In the genomic region with DNA sequence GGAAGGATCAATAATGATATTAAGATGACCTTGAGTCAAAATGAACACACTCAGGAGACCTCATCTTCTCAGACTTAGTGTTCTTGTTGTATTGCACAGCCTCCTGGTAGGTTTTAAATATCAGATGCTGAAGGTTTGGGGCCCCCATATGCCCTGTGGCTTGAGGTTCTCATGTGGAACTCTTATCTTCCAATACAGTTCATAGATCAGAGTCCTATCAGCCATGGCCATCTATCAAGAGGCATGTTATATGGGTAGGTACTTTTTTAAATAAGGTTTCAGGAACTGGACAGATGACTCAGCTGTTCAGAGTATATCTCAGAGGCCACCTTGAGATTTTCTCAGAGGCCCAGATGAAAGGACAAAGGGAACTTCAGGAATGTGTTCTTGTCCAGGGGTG, we compare ENCODE assay signal across 30 mouse cellular contexts.
"Had no signal": no experiment of that assay in that cellular context is flagged by ENCODE, and none has a peak within 500 bp of the region (broad histone marks: within the 10 kb centered on the region; RNA-seq: fewer than 3 reads in every experiment).

No protein-coding gene starts in this region.

- ATAC-seq: liver, embryonic 12.5 days; liver, postnatal 0 days; lung, postnatal 0 days; midbrain, embryonic 13.5 days; midbrain, embryonic 15.5 days; midbrain, embryonic 16.5 days had no signal

- H3K9me3 ChIP-seq: limb, embryonic 10.5 days; limb, embryonic 12.5 days; limb, embryonic 13.5 days; limb, embryonic 15.5 days; liver, embryonic 12.5 days; liver, embryonic 13.5 days; liver, embryonic 15.5 days; lung, embryonic 15.5 days; megakaryocyte, embryonic 14.5 days; midbrain, embryonic 10.5 days; midbrain, embryonic 12.5 days; midbrain, embryonic 13.5 days; midbrain, embryonic 15.5 days; neural tube, embryonic 12.5 days had no signal

- H3K27me3 ChIP-seq: limb, embryonic 12.5 days; limb, embryonic 13.5 days; limb, embryonic 15.5 days; liver, embryonic 12.5 days; liver, embryonic 13.5 days; liver, embryonic 15.5 days; lung, embryonic 15.5 days; megakaryocyte, embryonic 14.5 days; midbrain, embryonic 12.5 days; midbrain, embryonic 13.5 days; midbrain, embryonic 15.5 days; neural tube, embryonic 12.5 days had no signal

- H3K4me3 ChIP-seq: limb, embryonic 10.5 days; limb, embryonic 12.5 days; limb, embryonic 13.5 days; limb, embryonic 15.5 days; liver, embryonic 12.5 days; liver, embryonic 13.5 days; liver, embryonic 15.5 days; lung, embryonic 15.5 days; megakaryocyte, embryonic 14.5 days; midbrain, embryonic 10.5 days; midbrain, embryonic 12.5 days; midbrain, embryonic 13.5 days; midbrain, embryonic 15.5 days; myocyte; neural tube, embryonic 12.5 days had no signal

- DNase-seq: left cerebral cortex, postnatal 4 days; liver; liver, embryonic 13.5 days; liver, postnatal 0 days; lung, adult 18-20 months; lung, adult 2 months; lung, embryonic 14.5 days; lung, postnatal 10 days; lung, postnatal 14 days; lung, postnatal 36 days; lung, postnatal 4 days; midbrain, embryonic 14.5 days had no signal

- H3K4me1 ChIP-seq: limb, embryonic 10.5 days; limb, embryonic 12.5 days; limb, embryonic 13.5 days; limb, embryonic 15.5 days; liver, embryonic 12.5 days; liver, embryonic 13.5 days; liver, embryonic 15.5 days; lung, embryonic 15.5 days; megakaryocyte, embryonic 14.5 days; midbrain, embryonic 10.5 days; midbrain, embryonic 12.5 days; midbrain, embryonic 13.5 days; midbrain, embryonic 15.5 days; neural tube, embryonic 12.5 days had no signal

- H3K27ac ChIP-seq: limb, embryonic 10.5 days; limb, embryonic 12.5 days; limb, embryonic 13.5 days; limb, embryonic 15.5 days; liver, embryonic 12.5 days; liver, embryonic 13.5 days; liver, embryonic 14.5 days; liver, embryonic 15.5 days; lung, embryonic 15.5 days; macrophage; midbrain, embryonic 10.5 days; midbrain, embryonic 12.5 days; midbrain, embryonic 13.5 days; midbrain, embryonic 15.5 days; neural tube, embryonic 12.5 days had no signal

- H3K36me3 ChIP-seq: limb, embryonic 10.5 days; limb, embryonic 12.5 days; limb, embryonic 13.5 days; limb, embryonic 15.5 days; liver, embryonic 12.5 days; liver, embryonic 13.5 days; liver, embryonic 15.5 days; lung, embryonic 15.5 days; midbrain, embryonic 10.5 days; midbrain, embryonic 12.5 days; midbrain, embryonic 13.5 days; midbrain, embryonic 15.5 days; neural tube, embryonic 12.5 days had no signal
